Mouse (Mus musculus) MEL (cell line): Measurements from ENCODE around the gene Gm45623.

Experiments
- CHD2 ChIP-seq: IDR thresholded peaks from 2 replicates; pipeline ENCODE4 v1.6.1; 2011; ENCODE audit warnings: low read length, improper control_type of control experiment
- CTCF ChIP-seq, 3 experiments: IDR thresholded peaks in 2 of 3; conservative IDR thresholded peaks in 1 of 3; 2 replicates each; pipeline ENCODE4 v1.5.1; 2011 to 2012; ENCODE audit warnings: low read length in 3 of 3, low read depth in 2 of 3, mild to moderate bottlenecking in 2 of 3, improper control_type of control experiment in 1 of 3, inconsistent platforms in 1 of 3, mixed read lengths in 1 of 3, moderate library complexity in 1 of 3; ENCODE audit not compliant: control insufficient read depth in 1 of 3, insufficient read depth in 1 of 3, poor library complexity in 1 of 3, severe bottlenecking in 1 of 3
- EP300 ChIP-seq, 2 experiments: IDR thresholded peaks; 2 replicates each; pipeline ENCODE4 v1.6.1; 2011; ENCODE audit warnings: improper control_type of control experiment in 2 of 2, low read length in 2 of 2, low read depth in 1 of 2, mild to moderate bottlenecking in 1 of 2
- GATA1 ChIP-seq: IDR thresholded peaks from 2 replicates; pipeline ENCODE4 v1.6.1; 2011; ENCODE audit warnings: low read depth, low read length, improper control_type of control experiment
- HCFC1 ChIP-seq: IDR thresholded peaks from 2 replicates; pipeline ENCODE4 v1.6.1; 2012; ENCODE audit warnings: low read depth, mild to moderate bottlenecking, inconsistent platforms, low read length, improper control_type of control experiment, moderate library complexity
- JUND ChIP-seq: IDR thresholded peaks from 2 replicates; pipeline ENCODE4 v1.6.1; 2011; ENCODE audit warnings: low read depth, mild to moderate bottlenecking, improper control_type of control experiment, low read length
- MAZ ChIP-seq: IDR thresholded peaks from 2 replicates; pipeline ENCODE4 v1.6.1; 2012; ENCODE audit warnings: low read depth, mild to moderate bottlenecking, inconsistent platforms, low read length, improper control_type of control experiment
- MYC ChIP-seq: IDR thresholded peaks from 2 replicates; pipeline ENCODE4 v1.6.1; 2011; ENCODE audit warnings: low read depth, mild to moderate bottlenecking, low read length, improper control_type of control experiment, moderate library complexity
- POLR2A ChIP-seq, 2 experiments: IDR thresholded peaks; 2 replicates each; pipeline ENCODE4 v1.6.1; 2011 to 2012; ENCODE audit warnings: low read length in 2 of 2, mild to moderate bottlenecking in 2 of 2, control low read depth in 1 of 2, improper control_type of control experiment in 1 of 2, low read depth in 1 of 2, moderate library complexity in 1 of 2; ENCODE audit not compliant: control insufficient read depth in 1 of 2, insufficient read depth in 1 of 2, poor library complexity in 1 of 2
- RCOR1 ChIP-seq: IDR thresholded peaks from 2 replicates; pipeline ENCODE4 v1.6.1; 2012; ENCODE audit warnings: low read depth, mild to moderate bottlenecking, inconsistent platforms, low read length, improper control_type of control experiment
- TCF12 ChIP-seq: IDR thresholded peaks from 2 replicates; pipeline ENCODE4 v1.6.1; 2014; ENCODE audit warnings: low read depth, mild to moderate bottlenecking, inconsistent platforms, low read length, improper control_type of control experiment, moderate library complexity

DNA sequence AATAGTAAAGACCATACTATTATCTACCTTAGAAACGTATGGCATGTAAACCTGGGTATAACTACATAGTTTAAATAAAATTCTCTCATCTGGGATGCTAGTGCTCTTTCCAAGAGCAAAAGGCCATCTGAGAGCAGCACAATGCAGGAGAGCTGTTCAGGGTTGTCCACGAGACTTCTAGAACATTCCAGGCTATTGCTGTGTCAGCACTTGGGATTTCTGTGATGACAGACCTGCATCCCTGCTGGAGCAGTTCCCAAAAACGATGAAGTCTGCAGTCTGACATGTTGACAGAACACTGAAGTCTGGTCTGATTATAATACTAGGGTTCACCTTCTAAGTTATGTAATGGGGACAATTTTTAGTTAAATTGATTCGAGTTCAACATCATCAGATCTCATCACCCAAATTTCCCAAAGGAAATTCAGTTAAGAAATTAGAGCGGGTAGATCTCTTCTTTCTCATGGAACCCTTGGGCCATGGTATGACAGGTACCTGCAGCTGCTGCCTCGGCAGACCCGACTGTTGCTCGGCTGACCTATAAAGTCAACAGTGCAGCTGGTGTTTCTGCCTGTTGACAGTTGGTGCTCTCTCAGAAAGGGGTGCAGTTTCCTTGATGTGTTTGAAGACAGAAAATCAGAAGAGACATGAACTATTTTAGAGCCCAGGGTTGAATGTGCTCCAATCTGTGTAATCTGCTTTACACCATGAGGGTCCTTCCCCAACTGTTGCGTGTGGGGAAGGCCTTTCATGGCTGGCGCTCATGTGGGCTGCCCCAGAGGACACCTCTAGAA, 6.7 kb downstream of the Gm45623 start:
- no peak for TF ChIP-seq GATA1
- TF ChIP-seq MAZ: no peak
- TF ChIP-seq POLR2A (IDR thresholded peaks at IDR 0.05; ENCODE audit: control insufficient read depth in 1 of 2, insufficient read depth in 1 of 2, low read depth in 1 of 2, low read length in 2 of 2, poor library complexity in 1 of 2): no peak
- no peak for TF ChIP-seq HCFC1
- no peak for TF ChIP-seq RCOR1
- no peak for TF ChIP-seq EP300 (IDR thresholded peaks at IDR 0.05; ENCODE audit: low read depth in 1 of 2, low read length in 2 of 2)
- no peak for TF ChIP-seq CHD2
- TF ChIP-seq CTCF (IDR thresholded peaks at IDR 0.05 in 2 of 3, conservative IDR thresholded peaks at IDR 0.05 in 1 of 3; ENCODE audit: control insufficient read depth in 1 of 3, insufficient read depth in 1 of 3, low read depth in 2 of 3, low read length in 3 of 3, poor library complexity in 1 of 3, severe bottlenecking in 1 of 3): no peak
- TF ChIP-seq TCF12: no peak
- TF ChIP-seq JUND: no peak
- no peak for TF ChIP-seq MYC
